Mouse (Mus musculus): ENCODE measurements around the gene Rnf114.

- TF ChIP-seq CTCF (IDR thresholded peaks at IDR 0.05; ENCODE audit: control insufficient read depth, insufficient read depth, low read length) (no peak), POLR2A (IDR thresholded peaks at IDR 0.05; ENCODE audit: borderline replicate concordance, control insufficient read depth, low read depth, low read length) (no peak)
Measured at GRCm38 (mm10) chr2:167468444-167468843, 24.0 kb upstream of the Rnf114 start.
